Mouse (Mus musculus) neural tube, embryonic 14.5 days (tissue): Measurements from ENCODE around the gene Tuba1b. TPM values are rescaled to one million over a fixed set of nuclear protein-coding genes. Genes with fewer than 3 reads are reported as not detected.
A peak's percentile ranks its signal among the peaks of the same experiment; 100 is the strongest.
"Not testable (repeated sequence)": the region's sequence is repeated elsewhere in the genome, so short reads cannot be mapped to it uniquely, and the experiment has no call there.

Experiments used
- ATAC-seq: fragments of 200-750 bp; cut with Nextera tagmentation; 2 replicates; pipeline ENCODE4 v1.8.0; 2017; ENCODE audit warnings: low read depth, mild to moderate bottlenecking, moderate TSS enrichment, moderate library complexity
- H3K27ac ChIP-seq: fragments of 300-500 bp; sonication (generic); 2 replicates; pipeline ENCODE4 v1.5.1; 2014; ENCODE audit warnings: low read depth, mild to moderate bottlenecking, control low read depth, low read length, moderate library complexity, mixed read lengths
- H3K27me3 ChIP-seq: fragments of 300-500 bp; sonication (generic); 2 replicates; pipeline ENCODE4 v1.6.1; 2014; ENCODE audit warnings: low read length; ENCODE audit not compliant: control insufficient read depth, insufficient read depth
- H3K36me3 ChIP-seq: fragments of 300-500 bp; sonication (generic); 2 replicates; pipeline ENCODE4 v1.6.1; 2014; ENCODE audit warnings: low read length, mixed read lengths; ENCODE audit not compliant: control insufficient read depth, insufficient read depth
- H3K4me1 ChIP-seq: fragments of 300-500 bp; sonication (generic); 2 replicates; pipeline ENCODE4 v1.6.1; 2014; ENCODE audit warnings: low read length; ENCODE audit not compliant: control insufficient read depth, insufficient read depth
- H3K4me2 ChIP-seq: fragments of 300-500 bp; sonication (generic); 2 replicates; pipeline ENCODE4 v1.6.1; 2014; ENCODE audit warnings: mild to moderate bottlenecking, low read depth, low read length, control low read depth
- H3K4me3 ChIP-seq: fragments of 300-500 bp; sonication (generic); 2 replicates; pipeline ENCODE4 v1.5.1; 2014; ENCODE audit warnings: low read depth, low read length, control low read depth, mixed read lengths
- H3K9ac ChIP-seq: fragments of 300-500 bp; sonication (generic); replicated peaks from 2 replicates; pipeline ENCODE4 v1.6.1; 2014; ENCODE audit warnings: low read depth, mild to moderate bottlenecking, control low read depth, low read length, mixed read lengths
- H3K9me3 ChIP-seq: fragments of 300-500 bp; sonication (generic); 2 replicates; pipeline ENCODE4 v1.6.1; 2016; ENCODE audit warnings: low read length; ENCODE audit not compliant: control insufficient read depth
- WGBS: fragments of 180-500 bp; shearing (Covaris S2); extraction: QIAGEN DNeasy Blood & Tissue Kit; methylation state at CpG from one replicate; pipeline ENCODE4 v1.1.7; 2014; 5-methylcytosine and 5-hydroxymethylcytosine counted together
- polyA plus RNA-seq: library from polyadenylated mRNA; unstranded; fragments of >200 nt; fragmentation: Nextera tagmentation; extraction: Ambion mirVana; gene quantifications from 2 replicates; pipeline ENCODE4 v1.2.1, GENCODE M21; 2014

Tuba1b gene
- polyA plus RNA-seq, 1 experiment from 2014 or later = 1,301 TPM

DNA sequence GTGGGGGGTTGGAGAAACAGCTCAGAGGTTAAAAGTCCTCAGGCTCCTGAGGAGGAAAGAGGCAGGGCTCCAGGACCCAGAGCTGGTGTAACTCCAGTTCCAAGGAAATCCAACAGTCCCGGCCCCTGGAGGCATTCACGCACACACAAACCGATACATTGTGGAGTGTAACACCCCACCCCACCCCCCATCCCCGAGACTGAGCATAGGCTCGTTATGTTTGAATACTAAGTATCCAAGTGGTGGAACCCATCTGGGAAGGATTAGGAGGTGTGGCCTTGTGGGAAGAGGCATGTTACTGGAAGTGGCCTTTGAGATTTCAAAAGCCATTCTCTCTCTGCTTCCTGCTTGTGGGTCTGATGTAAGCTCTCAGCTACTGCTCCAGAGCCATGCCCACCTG is 12.9 kb downstream of the Tuba1b start:
- H3K9me3 ChIP-seq = no peaks in the 10 kb centered on the region
- H3K4me1 ChIP-seq = peaks cover 3% of the 10 kb centered on the region; the same call in 1 of the 2 replicates
- H3K36me3 ChIP-seq = no peaks in the 10 kb centered on the region
- H3K9ac ChIP-seq = no peak overlapping the region
- H3K4me3 ChIP-seq = no peak overlapping the region
- H3K27ac ChIP-seq = no peak overlapping the region
- H3K27me3 ChIP-seq = peaks cover 3% of the 10 kb centered on the region; the same call in 1 of the 2 replicates
- no peak for ATAC-seq
- no peak overlapping the region for H3K4me2 ChIP-seq
- WGBS = 86% methylated on average over 5 of the region's 5 CpGs

GRCm38 (mm10) chr15:98918499-98918895 is 15.9 kb downstream of the Tuba1b start:
- WGBS = 25% methylated on average over 8 of the region's 8 CpGs
- peak overlapping the region; percentile 90; the same call in 1 of the 2 replicates for H3K9ac ChIP-seq
- H3K4me2 ChIP-seq = peak overlapping the region; percentile 50
- H3K27ac ChIP-seq = peak overlapping the region; percentile 71; the same call in 1 of the 2 replicates
- not testable (repeated sequence) for H3K27me3 ChIP-seq, H3K9me3 ChIP-seq, ATAC-seq, H3K36me3 ChIP-seq
- H3K4me3 ChIP-seq = peak overlapping the region; percentile 88
- peaks cover 17% of the 10 kb centered on the region for H3K4me1 ChIP-seq

DNA sequence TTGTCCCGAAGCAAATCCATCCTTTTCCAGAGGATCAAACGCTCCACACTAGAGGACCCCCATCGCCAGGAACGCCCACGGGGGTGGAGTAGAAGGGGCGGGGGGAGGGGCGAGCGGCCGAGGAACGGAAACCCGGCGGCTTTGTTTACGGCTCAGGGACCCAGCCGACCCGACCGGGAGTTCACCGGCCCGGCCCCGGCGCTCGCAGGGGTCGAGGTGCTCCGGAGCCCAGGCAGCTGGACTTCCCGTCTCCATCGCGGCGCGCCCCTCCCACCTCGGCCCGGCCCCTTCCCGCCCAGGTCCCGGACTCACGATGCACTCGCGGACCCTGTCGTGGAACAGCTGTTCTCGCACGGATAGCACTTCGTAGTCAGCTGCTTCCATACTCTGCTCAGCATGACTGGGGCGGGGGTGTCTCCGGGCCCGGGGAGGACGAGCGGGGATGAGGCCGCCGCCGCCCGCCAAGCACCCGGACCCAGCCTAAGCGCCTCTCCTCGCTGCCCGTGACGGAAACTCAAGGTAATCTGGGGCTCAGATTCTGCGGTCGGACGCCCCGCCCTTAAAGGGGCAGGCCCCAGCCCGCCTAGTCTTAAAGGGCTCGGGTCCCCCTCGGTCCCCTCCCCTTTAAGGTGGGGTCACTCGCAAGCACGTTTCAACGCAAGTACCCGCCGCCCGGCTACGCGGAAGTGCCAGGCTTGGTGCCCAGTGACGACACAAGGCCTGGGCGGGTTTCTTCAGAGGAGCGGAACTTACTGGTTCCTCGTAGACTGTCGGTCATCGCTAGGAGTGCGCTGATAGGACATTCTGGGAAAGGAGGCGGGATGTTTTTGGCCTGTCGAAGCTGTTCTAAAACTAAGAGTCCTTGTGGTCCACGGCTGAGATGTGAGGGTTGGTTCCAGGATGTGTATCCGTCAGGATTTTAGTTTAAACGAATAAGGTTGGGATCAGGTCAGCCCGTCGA is 16.5 kb downstream of the Tuba1b start, which contains the start of gene Lmbr1l:
Gene Lmbr1l (minus strand): TSS at position 694 of the 961 bp plus-strand sequence.
- Histone ChIP-seq H3K27me3 (peaks cover 3% of the 10 kb centered on the region; the same call in 1 of the 2 replicates), H3K9me3 (no peaks in the 10 kb centered on the region), H3K36me3 (peaks cover 9% of the 10 kb centered on the region), H3K4me2 (peak within 1 kb of the TSS; percentile 50), H3K9ac (peak within 1 kb of the TSS; percentile 90), H3K27ac (peak within 1 kb of the TSS; percentile 97), H3K4me3 (peak within 1 kb of the TSS; percentile 88), H3K4me1 (peaks cover 17% of the 10 kb centered on the region)
- under 1% methylated on average over 81 of the region's 82 CpGs for WGBS
- peak; percentile 99 for ATAC-seq

- Histone ChIP-seq H3K4me2 (peak overlapping the region; percentile 50), H3K9me3 (no peaks in the 10 kb centered on the region), H3K4me1 (peaks cover 17% of the 10 kb centered on the region), H3K27me3 (peaks cover 3% of the 10 kb centered on the region; the same call in 1 of the 2 replicates), H3K9ac (peak overlapping the region; percentile 90), H3K4me3 (peak overlapping the region; percentile 88), H3K36me3 (peaks cover 16% of the 10 kb centered on the region), H3K27ac (peak overlapping the region; percentile 97)
- ATAC-seq = no peak
- WGBS = 0% methylated on average over 14 of the region's 14 CpGs
Observed at GRCm38 (mm10) chr15:98917091-98917490, 17.3 kb downstream of the Tuba1b start.

DNA sequence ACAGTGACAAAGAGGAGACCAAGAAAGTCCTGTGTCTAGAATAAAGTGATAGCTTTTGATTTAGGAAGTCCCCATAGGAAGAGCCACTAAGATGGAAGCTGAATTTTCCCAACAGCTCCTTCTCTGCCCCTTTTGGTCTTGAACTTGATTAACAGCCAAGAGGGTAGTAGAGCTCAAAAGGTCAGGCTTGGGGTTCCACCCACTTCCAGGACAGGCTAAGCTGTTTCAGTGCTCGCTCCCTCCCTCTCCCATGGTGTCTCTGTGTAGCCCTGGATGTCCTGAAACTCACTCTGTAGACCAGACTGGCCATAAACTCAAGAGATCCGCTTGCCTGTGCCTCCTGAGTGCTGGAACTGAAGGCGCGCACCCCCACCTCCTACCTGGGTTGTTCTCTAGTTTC is 18.3 kb downstream of the Tuba1b start:
- Histone ChIP-seq H3K36me3 (peaks cover 27% of the 10 kb centered on the region), H3K27me3 (peaks cover 3% of the 10 kb centered on the region; the same call in 1 of the 2 replicates), H3K27ac (no peak overlapping the region), H3K4me2 (peak overlapping the region; percentile 50), H3K4me3 (peak overlapping the region; percentile 88; the same call in 1 of the 2 replicates), H3K4me1 (peaks cover 17% of the 10 kb centered on the region), H3K9me3 (no peaks in the 10 kb centered on the region), H3K9ac (peak overlapping the region; percentile 90)
- ATAC-seq = no peak
- 80% methylated on average over 4 of the region's 4 CpGs for WGBS

DNA sequence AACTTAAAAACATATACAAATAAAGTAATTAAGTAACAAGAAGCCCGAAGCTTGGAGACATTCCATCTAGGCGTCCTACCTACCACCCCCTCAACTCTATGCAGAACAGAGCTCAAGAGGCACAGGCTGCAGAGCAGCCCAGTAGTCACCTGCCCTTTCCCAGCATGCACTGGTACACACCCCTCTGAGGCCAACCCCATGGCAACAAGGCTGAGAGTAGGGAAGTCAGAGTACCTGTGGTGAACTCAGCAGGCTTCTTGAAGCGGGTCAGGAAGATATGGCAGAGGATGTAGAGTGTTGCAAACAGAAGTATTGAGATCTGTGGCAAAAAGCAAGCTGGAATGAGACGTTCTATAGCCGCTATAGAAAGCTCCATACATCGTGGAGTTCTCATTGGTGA is 19.5 kb downstream of the Tuba1b start:
- Histone ChIP-seq H3K27me3 (peaks cover 3% of the 10 kb centered on the region; the same call in 1 of the 2 replicates), H3K9ac (no peak overlapping the region), H3K9me3 (no peaks in the 10 kb centered on the region), H3K4me2 (no peak overlapping the region), H3K27ac (no peak overlapping the region), H3K36me3 (peaks cover 33% of the 10 kb centered on the region), H3K4me3 (no peak overlapping the region), H3K4me1 (peaks cover 17% of the 10 kb centered on the region)
- no peak for ATAC-seq
- WGBS = 94% methylated on average over 6 of the region's 6 CpGs

DNA sequence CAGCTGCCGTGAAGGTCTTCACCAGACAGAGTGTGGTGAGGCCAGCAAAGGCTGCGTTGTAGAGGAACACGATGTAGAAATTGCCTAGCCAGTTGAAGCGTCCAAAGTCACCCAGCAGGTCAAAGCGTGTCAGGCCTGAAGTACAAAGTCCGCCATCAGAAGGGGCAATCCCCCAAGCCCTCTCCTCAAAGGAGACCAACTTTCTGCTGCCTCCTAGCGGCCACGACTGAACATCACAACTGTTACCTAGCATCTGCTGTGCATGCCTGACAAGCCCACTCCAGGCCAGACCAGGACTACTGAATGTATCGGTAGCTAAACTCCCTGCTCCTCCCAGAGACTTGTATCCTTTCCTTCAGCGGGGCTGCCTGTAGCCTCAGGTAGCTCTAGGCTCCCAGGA is 29.7 kb downstream of the Tuba1b start:
- 28% methylated on average over 10 of the region's 10 CpGs for WGBS
- Histone ChIP-seq H3K4me2 (no peak overlapping the region), H3K4me1 (no peaks in the 10 kb centered on the region), H3K9me3 (no peaks in the 10 kb centered on the region), H3K36me3 (peaks cover 56% of the 10 kb centered on the region), H3K9ac (no peak overlapping the region), H3K27ac (no peak overlapping the region), H3K4me3 (no peak overlapping the region), H3K27me3 (0 out of 2 replicates have a peak, but pooled peaks cover 7% of the 10 kb centered on the region)
- no peak for ATAC-seq

DNA sequence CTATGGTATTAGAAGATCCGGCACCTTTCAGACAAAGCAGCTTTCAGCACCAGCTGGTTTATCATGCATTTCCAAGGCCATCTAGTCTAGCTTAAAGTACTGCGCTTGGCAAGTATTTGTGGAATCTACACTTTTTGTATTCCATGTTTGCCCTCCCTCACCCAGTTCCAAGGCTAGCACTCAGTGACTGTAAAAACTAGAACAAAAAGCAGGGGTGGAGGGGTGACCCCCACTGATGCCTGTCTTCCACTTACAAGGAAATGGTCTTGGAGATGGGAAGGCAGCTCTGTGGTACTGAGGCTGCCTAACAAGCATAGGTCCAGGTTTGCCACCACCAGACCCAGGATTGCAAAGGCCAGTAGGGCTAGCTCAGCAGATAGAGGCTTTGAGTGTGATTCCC is 31.8 kb downstream of the Tuba1b start:
- 91% methylated on average over 2 of the region's 2 CpGs for WGBS
- no peak overlapping the region for H3K4me2 ChIP-seq
- ATAC-seq = no peak

GRCm38 (mm10) chr15:98901530-98901929 is 32.8 kb downstream of the Tuba1b start:
- ATAC-seq = no peak
- Histone ChIP-seq H3K9ac (no peak overlapping the region), H3K4me2 (no peak overlapping the region), H3K36me3 (peaks cover 27% of the 10 kb centered on the region), H3K9me3 (no peaks in the 10 kb centered on the region), H3K4me3 (no peak overlapping the region), H3K27ac (no peak overlapping the region), H3K27me3 (peaks cover 24% of the 10 kb centered on the region), H3K4me1 (no peaks in the 10 kb centered on the region)
- 75% methylated on average over 1 of the region's 1 CpGs for WGBS

More for the DNA sequence above, 31.8 kb downstream of the Tuba1b start:
- Histone ChIP-seq H3K27ac (no peak overlapping the region), H3K9ac (no peak overlapping the region), H3K27me3 (peaks cover 16% of the 10 kb centered on the region), H3K4me3 (no peak overlapping the region), H3K36me3 (peaks cover 35% of the 10 kb centered on the region), H3K4me1 (no peaks in the 10 kb centered on the region), H3K9me3 (no peaks in the 10 kb centered on the region)
